Mouse (Mus musculus) kidney, postnatal 10 days (tissue): Measurements from ENCODE around the gene Dnase2a.
A peak's percentile ranks its signal among the peaks of the same experiment; 100 is the strongest.

ENCODE experiments used
- DNase-seq: peaks from one replicate; pipeline ENCODE4 v3.0.0; 2021; ENCODE audit warnings: mixed read lengths

Dnase2a gene

GRCm38 (mm10) chr8:84909162-84909767 lies 905 bp downstream of the Dnase2a start:
- DNase-seq = no peak

GRCm38 (mm10) chr8:84909949-84910348 lies 1.6 kb downstream of the Dnase2a start:
- DNase-seq = no peak

- no peak for DNase-seq
These were observed 2.2 kb downstream of the Dnase2a start for GRCm38 (mm10) chr8:84910551-84910950.

- DNase-seq = no peak
These were observed 3.5 kb downstream of the Dnase2a start for GRCm38 (mm10) chr8:84911854-84912253.

GRCm38 (mm10) chr8:84912391-84912790 lies 4.0 kb downstream of the Dnase2a start:
- DNase-seq = no peak

- DNase-seq = peak; percentile 79
These were observed 4.6 kb downstream of the Dnase2a start for GRCm38 (mm10) chr8:84912895-84913501.

GRCm38 (mm10) chr8:84913502-84913900 lies 5.1 kb downstream of the Dnase2a start:
- DNase-seq = no peak

GRCm38 (mm10) chr8:84913960-84914359 lies 5.6 kb downstream of the Dnase2a start:
- DNase-seq = peak; percentile 28

- no peak for DNase-seq
These were observed 6.9 kb downstream of the Dnase2a start for GRCm38 (mm10) chr8:84915269-84915668.

GRCm38 (mm10) chr8:84917781-84918180 lies 9.4 kb downstream of the Dnase2a start:
- DNase-seq = no peak

GRCm38 (mm10) chr8:84918646-84919045 lies 10.3 kb downstream of the Dnase2a start:
- DNase-seq = no peak

- no peak for DNase-seq
These were observed 13.2 kb downstream of the Dnase2a start for GRCm38 (mm10) chr8:84921596-84921995.

GRCm38 (mm10) chr8:84925557-84925956 lies 17.2 kb downstream of the Dnase2a start:
- DNase-seq = no peak

- DNase-seq = no peak
These were observed 19.2 kb downstream of the Dnase2a start for GRCm38 (mm10) chr8:84927513-84927912.

GRCm38 (mm10) chr8:84928456-84929306 lies 20.3 kb downstream of the Dnase2a start:
- peak; percentile 85 for DNase-seq

GRCm38 (mm10) chr8:84930582-84930981 lies 22.2 kb downstream of the Dnase2a start:
- DNase-seq = no peak

GRCm38 (mm10) chr8:84933767-84934559 lies 25.6 kb downstream of the Dnase2a start:
- DNase-seq = no peak

- DNase-seq = no peak
These were observed 26.5 kb downstream of the Dnase2a start for GRCm38 (mm10) chr8:84934860-84935259.

- DNase-seq = peak; percentile 12
These were observed 27.1 kb downstream of the Dnase2a start for GRCm38 (mm10) chr8:84935489-84935888.

- no peak for DNase-seq
These were observed 27.9 kb downstream of the Dnase2a start for GRCm38 (mm10) chr8:84936041-84936961.

- peak; percentile 71 for DNase-seq
These were observed 28.7 kb downstream of the Dnase2a start, which contains the start of gene Mast1 for GRCm38 (mm10) chr8:84936962-84937546. Gene Mast1, minus strand, starts transcription at chr8:84937359.
